Mouse (Mus musculus): ENCODE data around the gene Tmem51.

GRCm38 (mm10) chr4:142023166-142023565 lies 60.9 kb downstream of the Tmem51 start:
- TF ChIP-seq CTCF (IDR thresholded peaks at IDR 0.05; ENCODE audit: low read depth, low read length) (no peak), POLR2A (IDR thresholded peaks at IDR 0.05; ENCODE audit: extremely low read depth, insufficient read depth, low read length) (no peak)
